30 mouse cellular contexts compared by ENCODE assay signal in the genomic region with DNA sequence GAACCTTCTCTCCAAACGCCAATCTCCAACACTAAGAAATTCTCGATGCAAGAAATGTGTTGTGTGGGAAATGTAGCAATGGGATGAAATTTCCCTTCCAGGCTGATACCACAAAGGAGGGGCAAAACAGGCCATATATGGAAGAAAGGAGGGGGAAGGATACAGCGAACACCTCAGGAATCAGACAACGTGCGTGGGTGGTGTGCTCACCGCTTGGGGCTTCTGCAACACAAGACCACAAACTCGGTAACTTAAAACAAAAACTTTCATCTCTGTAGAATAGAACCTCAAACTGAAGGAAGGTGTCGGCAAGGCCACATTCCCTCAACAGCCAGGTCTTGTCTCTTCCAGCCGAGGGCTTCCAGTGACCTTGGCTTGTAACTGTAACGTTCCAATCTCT. TPM values are rescaled to one million over a fixed set of nuclear protein-coding genes. Genes with fewer than 3 reads are reported as not detected.
DNase-seq lines count a peak whose midpoint lies in the region; ATAC-seq lines count a peak whose summit lies in the region.
"Had no signal": no experiment of that assay in that cellular context is flagged by ENCODE, and none has a peak within 500 bp of the region (broad histone marks: within the 10 kb centered on the region; RNA-seq: fewer than 3 reads in every experiment).

No protein-coding gene starts in this region.

- DNase-seq in frontal cortex, postnatal 10 days (ENCODE audit: low spot score in 2 of 2): no peak
- DNase-seq in thymus, postnatal 36 days: peak; percentile 15 to 33
- DNase-seq in thymus, postnatal 0 days (ENCODE audit: low spot score): no peak
- no peak for DNase-seq in kidney, postnatal 4 days
- no peak for DNase-seq in lung, postnatal 25 days (ENCODE audit: low spot score)
- DNase-seq: adrenal gland, postnatal 10 days; cerebellum, adult 8-10 months; cerebellum, postnatal 25 days; heart, postnatal 14 days; kidney, adult 9 months; kidney, postnatal 10 days; layer of hippocampus, adult 9-11 months; liver; lung, embryonic 14.5 days; lung, postnatal 36 days; right cerebral cortex, postnatal 4 days had no signal

- 0 out of 2 replicates have a peak, but pooled peaks have one; percentile 36 for ATAC-seq in frontal cortex, adult (ENCODE audit: low TSS enrichment)
- ATAC-seq in activated CD4-positive, CD25-positive, alpha-beta regulatory T cell, adult 4 months: peak; percentile 51
- ATAC-seq: forebrain, embryonic 14.5 days; hindbrain, postnatal 0 days; intestine, postnatal 0 days; midbrain, embryonic 16.5 days had no signal

RNA-seq across cellular contexts. Expression of gene Spata3, which starts 11.1 kb away (rescaled TPM):
- polyA plus RNA-seq in thymus, postnatal 0 days (2015; fragmentation: Nextera tagmentation; extraction: Ambion mirVana): not detected in 2 replicates
- polyA plus RNA-seq in activated CD4-positive, CD25-positive, alpha-beta regulatory T cell, adult 4 months (2017; shearing (Covaris generic)): under 1 TPM in 1 of 2 experiments, not detected in 1; 0.49 TPM
- polyA plus RNA-seq: embryonic facial prominence, embryonic 10.5 days; embryonic facial prominence, embryonic 15.5 days; forebrain, embryonic 14.5 days; heart, embryonic 14.5 days; hindbrain, embryonic 12.5 days; intestine, postnatal 0 days; limb, embryonic 11.5 days; lung, embryonic 14.5 days; midbrain, embryonic 11.5 days; neural tube, embryonic 12.5 days; stomach, embryonic 14.5 days had no signal

RNA-seq across cellular contexts. Expression of gene 2810459M11Rik, which starts 40.1 kb away (rescaled TPM):
- polyA plus RNA-seq in thymus, postnatal 0 days (2015; fragmentation: Nextera tagmentation; extraction: Ambion mirVana): 0.14 and 0.15 TPM in 2 replicates
- under 1 TPM in 1 of 2 experiments, not detected in 1; 0.21 TPM for polyA plus RNA-seq in activated CD4-positive, CD25-positive, alpha-beta regulatory T cell, adult 4 months (2017; shearing (Covaris generic))

RNA-seq across cellular contexts. Expression of gene Gpr55, which starts 44.7 kb away (rescaled TPM):
- polyA plus RNA-seq in thymus, postnatal 0 days (2015; fragmentation: Nextera tagmentation; extraction: Ambion mirVana): 0.39 and 0.58 TPM in 2 replicates
- 1 to 10 TPM; 1.9 to 6.8 TPM for polyA plus RNA-seq in activated CD4-positive, CD25-positive, alpha-beta regulatory T cell, adult 4 months (2017; shearing (Covaris generic))
- polyA plus RNA-seq: embryonic facial prominence, embryonic 10.5 days; forebrain, embryonic 14.5 days; limb, embryonic 11.5 days; lung, embryonic 14.5 days; midbrain, embryonic 11.5 days; stomach, embryonic 14.5 days had no signal

RNA-seq across cellular contexts. Expression of gene Psmd1, which starts 58.6 kb away (rescaled TPM):
- polyA plus RNA-seq in thymus, postnatal 0 days (2015; fragmentation: Nextera tagmentation; extraction: Ambion mirVana): 125 and 128 TPM in 2 replicates
- 10 to 100 TPM; 79.9 to 86.8 TPM for polyA plus RNA-seq in activated CD4-positive, CD25-positive, alpha-beta regulatory T cell, adult 4 months (2017; shearing (Covaris generic))

Comparison
In these comparisons a context has a peak if more than half of its experiments do, and no peak if none do; other contexts are left out.
1. DNase-seq: peak in thymus, postnatal 36 days (2 of 2); none in frontal cortex, postnatal 10 days (0 of 2), thymus, postnatal 0 days (single experiment), kidney, postnatal 4 days (0 of 2) and lung, postnatal 25 days (single experiment).